Mouse (Mus musculus): ENCODE data around the gene Gm8764. TPM values are rescaled to one million over a fixed set of nuclear protein-coding genes. Genes with fewer than 3 reads are reported as not detected.

The Gm8764 gene
- polyA plus RNA-seq, 1 experiment from 2014 or later, result not detected

DNA sequence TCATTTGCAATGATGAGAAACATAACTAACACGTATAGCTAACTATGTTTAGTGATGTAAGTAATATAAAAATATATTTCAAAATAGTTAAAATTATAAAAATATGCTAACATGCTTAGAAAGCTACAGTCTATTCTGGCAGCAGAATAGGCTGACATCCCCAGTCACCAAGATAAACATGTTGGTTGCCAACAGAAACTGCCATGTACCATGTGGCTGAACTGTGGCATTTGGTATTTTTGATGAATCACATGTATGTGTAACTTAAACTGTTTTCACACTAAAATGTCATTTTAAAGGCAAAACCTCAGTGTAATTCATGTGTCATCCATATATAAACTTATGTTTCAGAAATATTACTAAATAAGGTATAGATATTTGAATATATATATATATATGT lies 49.8 kb downstream of the Gm8764 start:
- no peaks in the 10 kb centered on the region for H3K36me3 ChIP-seq (ENCODE audit: control insufficient read depth, insufficient read depth, low read length)
- DNase-seq (ENCODE audit: low spot score) (no peak), ATAC-seq (replicated peaks; ENCODE audit: low FRiP score) (no peak)
- H3K27ac ChIP-seq (ENCODE audit: low read depth, low read length), result no peak overlapping the region
- 78% methylated on average over 1 of the region's 1 CpGs for WGBS
- no peak overlapping the region for H3K9ac ChIP-seq (ENCODE audit: low read depth, low read length)
- H3K9me3 ChIP-seq (ENCODE audit: control insufficient read depth, low read length), result no peaks in the 10 kb centered on the region
- H3K4me3 ChIP-seq (ENCODE audit: low read depth, low read length), result no peak overlapping the region
- no peaks in the 10 kb centered on the region for H3K27me3 ChIP-seq (replicated peaks; ENCODE audit: control insufficient read depth, insufficient read depth, low read length)
- no peaks in the 10 kb centered on the region for H3K4me1 ChIP-seq (replicated peaks; ENCODE audit: control insufficient read depth, insufficient read depth, low read length)
- H3K4me2 ChIP-seq, result no peak overlapping the region

DNA sequence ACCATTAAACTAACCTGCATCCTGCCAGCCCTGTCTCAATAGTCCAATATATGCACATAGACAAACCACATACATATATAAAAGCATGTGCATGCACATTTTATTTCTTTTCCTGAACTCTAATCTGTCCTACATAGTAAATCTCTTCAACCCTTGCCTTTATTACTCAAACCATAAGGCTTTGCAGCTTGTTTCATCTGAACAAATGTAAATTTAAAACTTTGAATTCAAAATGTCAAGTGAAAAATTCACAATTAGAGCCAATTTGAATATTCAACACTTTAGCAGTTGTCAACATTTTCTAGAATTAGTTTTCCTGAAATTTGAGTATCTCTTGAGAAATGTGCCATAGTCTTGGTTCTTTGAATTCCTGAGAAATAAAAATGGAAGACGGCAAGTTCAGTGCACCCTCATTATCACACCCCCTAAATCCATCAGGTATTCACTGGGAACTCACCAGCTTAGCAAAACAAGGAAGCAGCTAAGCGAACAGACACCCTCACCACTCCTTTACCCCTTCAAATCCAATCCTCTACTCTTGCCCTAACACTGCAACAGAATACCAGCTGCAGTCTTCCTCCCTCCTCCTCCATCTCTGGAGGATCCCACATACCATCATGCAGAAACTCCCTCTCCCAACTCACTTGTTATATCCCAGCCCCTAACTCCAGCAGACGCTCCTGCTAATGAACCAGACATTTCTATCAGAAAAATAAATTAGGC lies 50.6 kb downstream of the Gm8764 start:
- H3K9me3 ChIP-seq (ENCODE audit: control insufficient read depth, low read length), result no peaks in the 10 kb centered on the region
- H3K36me3 ChIP-seq (ENCODE audit: control insufficient read depth, insufficient read depth, low read length), result no peaks in the 10 kb centered on the region
- H3K4me3 ChIP-seq (ENCODE audit: low read depth, low read length), result no peak overlapping the region
- no peaks in the 10 kb centered on the region for H3K27me3 ChIP-seq (replicated peaks; ENCODE audit: control insufficient read depth, insufficient read depth, low read length)
- no peak for ATAC-seq (replicated peaks; ENCODE audit: low FRiP score)
- H3K4me2 ChIP-seq, result no peak overlapping the region
- H3K9ac ChIP-seq (ENCODE audit: low read depth, low read length), result no peak overlapping the region
- no peak for DNase-seq (ENCODE audit: low spot score)
- H3K4me1 ChIP-seq (replicated peaks; ENCODE audit: control insufficient read depth, insufficient read depth, low read length), result no peaks in the 10 kb centered on the region
- 71% methylated on average over 3 of the region's 3 CpGs for WGBS
- H3K27ac ChIP-seq (ENCODE audit: low read depth, low read length), result no peak overlapping the region

Other genes with a start within 250 kb of the Gm8764 start
- gene Gm21293, start 17.0 kb upstream of the Gm8764 start, polyA plus RNA-seq (2014; fragmentation: Nextera tagmentation; extraction: Ambion mirVana), result not detected in 2 replicates
- gene Gm6763, start 8.5 kb upstream of the Gm8764 start, polyA plus RNA-seq (2014; fragmentation: Nextera tagmentation; extraction: Ambion mirVana), result not detected in 2 replicates
- not detected in 2 replicates for gene Gm21304, start 8.5 kb downstream of the Gm8764 start, polyA plus RNA-seq (2014; fragmentation: Nextera tagmentation; extraction: Ambion mirVana)
- not detected in 2 replicates for gene Gm21312, start 17.0 kb downstream of the Gm8764 start, polyA plus RNA-seq (2014; fragmentation: Nextera tagmentation; extraction: Ambion mirVana)
- gene Gm20765, start 25.5 kb downstream of the Gm8764 start, polyA plus RNA-seq (2014; fragmentation: Nextera tagmentation; extraction: Ambion mirVana), result not detected in 2 replicates
- not detected in 2 replicates for gene Gm4340, start 34.0 kb downstream of the Gm8764 start, polyA plus RNA-seq (2014; fragmentation: Nextera tagmentation; extraction: Ambion mirVana)